Mouse (Mus musculus) midbrain, embryonic 11.5 days (tissue): ENCODE measurements around the gene Podn. TPM values are rescaled to one million over a fixed set of nuclear protein-coding genes. Genes with fewer than 3 reads are reported as not detected.

Source experiments
- ATAC-seq: fragments of 200-750 bp; cut with Nextera tagmentation; 2 replicates; pipeline ENCODE4 v1.8.0; 2017; ENCODE audit warnings: moderate TSS enrichment, moderate library complexity; ENCODE audit not compliant: low FRiP score
- DNase-seq: peaks from one replicate; pipeline ENCODE4 v3.0.0; 2015; ENCODE audit warnings: low spot score; ENCODE audit errors: missing footprints
- H3K27ac ChIP-seq: fragments of 300-500 bp; sonication (generic); 2 replicates; pipeline ENCODE4 v1.5.1; 2014; ENCODE audit warnings: low read depth, low read length
- H3K27me3 ChIP-seq: fragments of 300-500 bp; sonication (generic); 2 replicates; pipeline ENCODE4 v1.6.1; 2014; ENCODE audit warnings: mild to moderate bottlenecking, low read length, moderate library complexity, mixed read lengths; ENCODE audit not compliant: control insufficient read depth, insufficient read depth
- H3K36me3 ChIP-seq: fragments of 300-500 bp; sonication (generic); 2 replicates; pipeline ENCODE4 v1.6.1; 2014; ENCODE audit warnings: mild to moderate bottlenecking, low read length, moderate library complexity, mixed read lengths; ENCODE audit not compliant: control insufficient read depth, insufficient read depth
- H3K4me1 ChIP-seq: fragments of 300-500 bp; sonication (generic); 2 replicates; pipeline ENCODE4 v1.6.1; 2014; ENCODE audit warnings: low read length; ENCODE audit not compliant: control insufficient read depth, insufficient read depth
- H3K4me2 ChIP-seq: fragments of 300-500 bp; sonication (generic); 2 replicates; pipeline ENCODE4 v1.6.1; 2014; ENCODE audit warnings: mild to moderate bottlenecking, moderate library complexity
- H3K4me3 ChIP-seq: fragments of 300-500 bp; sonication (generic); 2 replicates; pipeline ENCODE4 v1.5.1; 2014; ENCODE audit warnings: low read depth, low read length
- H3K9ac ChIP-seq: fragments of 300-500 bp; sonication (generic); 2 replicates; pipeline ENCODE4 v1.6.1; 2014; ENCODE audit warnings: low read length
- H3K9me3 ChIP-seq: fragments of 300-500 bp; sonication (generic); 2 replicates; pipeline ENCODE4 v1.6.1; 2016; ENCODE audit warnings: low read length; ENCODE audit not compliant: control insufficient read depth
- WGBS: fragments of 180-500 bp; shearing (Covaris S2); extraction: QIAGEN DNeasy Blood & Tissue Kit; methylation state at CpG from one replicate; pipeline ENCODE4 v1.1.7; 2014; 5-methylcytosine and 5-hydroxymethylcytosine counted together
- polyA plus RNA-seq: library from polyadenylated mRNA; unstranded; fragments of >200 nt; fragmentation: Nextera tagmentation; extraction: Ambion mirVana; gene quantifications from 2 replicates; pipeline ENCODE4 v1.2.1, GENCODE M21; 2014

Podn gene
- polyA plus RNA-seq, 1 experiment from 2014 or later, result 0.45 TPM

GRCm38 (mm10) chr4:108071235-108071901 lies 24.9 kb downstream of the Podn start:
- Histone ChIP-seq H3K4me3 (peak overlapping the region; percentile 50), H3K27ac (no peak overlapping the region)
- 3% methylated on average over 26 of the region's 26 CpGs for WGBS

GRCm38 (mm10) chr4:108070723-108071122 lies 25.5 kb downstream of the Podn start:
- Histone ChIP-seq H3K27ac (no peak overlapping the region), H3K4me1 (peaks cover 6% of the 10 kb centered on the region), H3K27me3 (no peaks in the 10 kb centered on the region), H3K36me3 (no peaks in the 10 kb centered on the region), H3K9ac (peak overlapping the region; percentile 71), H3K4me3 (peak overlapping the region; percentile 50), H3K4me2 (peak overlapping the region; percentile 81), H3K9me3 (no peaks in the 10 kb centered on the region)
- DNase-seq (peak; percentile 90), ATAC-seq (no peak)
- 11% methylated on average over 8 of the region's 8 CpGs for WGBS

More at GRCm38 (mm10) chr4:108071235-108071901, 24.9 kb downstream of the Podn start:
- H3K4me2 ChIP-seq, result peak overlapping the region; percentile 81
- H3K27me3 ChIP-seq, result no peaks in the 10 kb centered on the region
- H3K9me3 ChIP-seq, result no peaks in the 10 kb centered on the region
- H3K9ac ChIP-seq, result peak overlapping the region; percentile 71
- DNase-seq (peak; percentile 99), ATAC-seq (peak; percentile 95)
- peaks cover 6% of the 10 kb centered on the region for H3K4me1 ChIP-seq
- H3K36me3 ChIP-seq, result no peaks in the 10 kb centered on the region

GRCm38 (mm10) chr4:108070286-108070685 lies 26.0 kb downstream of the Podn start:
- H3K27ac ChIP-seq, result no peak overlapping the region
- ATAC-seq, result no peak
- DNase-seq, result no peak
- peak overlapping the region; percentile 50 for H3K4me3 ChIP-seq
- H3K9me3 ChIP-seq, result no peaks in the 10 kb centered on the region
- H3K36me3 ChIP-seq, result no peaks in the 10 kb centered on the region
- H3K27me3 ChIP-seq, result no peaks in the 10 kb centered on the region
- H3K4me2 ChIP-seq, result peak overlapping the region; percentile 81
- WGBS, result 73% methylated on average over 4 of the region's 4 CpGs
- peaks cover 6% of the 10 kb centered on the region for H3K4me1 ChIP-seq
- H3K9ac ChIP-seq, result peak overlapping the region; percentile 71

GRCm38 (mm10) chr4:108068081-108068480 lies 28.2 kb downstream of the Podn start:
- Histone ChIP-seq H3K9me3 (no peaks in the 10 kb centered on the region), H3K4me2 (no peak overlapping the region), H3K27me3 (no peaks in the 10 kb centered on the region), H3K36me3 (no peaks in the 10 kb centered on the region; the same call in 1 of the 2 replicates), H3K9ac (no peak overlapping the region), H3K27ac (no peak overlapping the region), H3K4me1 (peaks cover 6% of the 10 kb centered on the region), H3K4me3 (no peak overlapping the region)
- no peak for DNase-seq
- 91% methylated on average over 2 of the region's 2 CpGs for WGBS
- ATAC-seq, result no peak

DNA sequence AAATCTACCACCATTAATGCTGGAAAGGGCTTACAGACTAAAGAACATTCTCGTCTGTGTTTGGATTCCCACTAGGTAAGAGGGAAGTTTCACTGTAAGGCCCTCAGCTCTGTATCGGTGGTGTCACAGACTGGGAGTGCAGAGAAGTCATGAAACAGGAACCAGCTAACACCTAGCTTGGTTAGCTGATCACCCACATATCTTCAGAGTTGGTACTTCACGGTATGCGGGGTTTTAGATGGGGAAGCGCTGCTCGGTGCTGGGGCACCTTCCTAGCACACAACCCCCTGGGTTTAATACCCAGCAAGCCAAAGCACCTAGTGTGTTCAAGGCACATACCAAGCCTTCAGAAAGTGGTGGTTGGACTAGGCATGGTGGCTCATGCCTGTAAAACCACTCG lies 29.0 kb downstream of the Podn start:
- H3K4me3 ChIP-seq, result no peak overlapping the region
- DNase-seq (no peak), ATAC-seq (no peak)
- no peak overlapping the region for H3K9ac ChIP-seq
- no peaks in the 10 kb centered on the region for H3K9me3 ChIP-seq
- no peak overlapping the region for H3K4me2 ChIP-seq
- H3K4me1 ChIP-seq, result peaks cover 6% of the 10 kb centered on the region
- no peaks in the 10 kb centered on the region for H3K27me3 ChIP-seq
- no peaks in the 10 kb centered on the region; the same call in 1 of the 2 replicates for H3K36me3 ChIP-seq
- H3K27ac ChIP-seq, result no peak overlapping the region
- WGBS, result 91% methylated on average over 7 of the region's 7 CpGs

DNA sequence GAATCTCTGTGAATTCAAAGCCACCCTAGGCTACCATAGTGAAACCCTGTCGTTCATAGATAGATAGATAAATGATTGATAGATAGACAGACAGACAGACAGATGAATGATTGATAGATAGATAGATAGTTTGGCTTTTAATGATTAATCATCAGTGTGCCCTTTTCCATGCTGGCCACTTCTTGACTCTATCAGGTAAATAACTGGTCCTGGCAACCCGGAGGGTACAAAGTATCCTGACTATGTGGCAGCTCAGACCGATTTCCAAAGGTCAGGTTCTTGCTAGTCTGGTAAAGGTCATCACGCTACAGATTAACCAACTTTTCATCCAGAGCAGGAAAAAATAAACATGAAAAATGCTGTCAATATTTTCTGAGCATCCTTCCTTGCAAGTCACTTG lies 29.7 kb downstream of the Podn start:
- Histone ChIP-seq H3K36me3 (no peaks in the 10 kb centered on the region; the same call in 1 of the 2 replicates), H3K9ac (no peak overlapping the region), H3K27me3 (no peaks in the 10 kb centered on the region), H3K4me3 (no peak overlapping the region), H3K4me1 (peaks cover 6% of the 10 kb centered on the region), H3K9me3 (no peaks in the 10 kb centered on the region), H3K4me2 (no peak overlapping the region), H3K27ac (no peak overlapping the region)
- no peak for ATAC-seq
- 89% methylated on average over 4 of the region's 4 CpGs for WGBS
- no peak for DNase-seq

DNA sequence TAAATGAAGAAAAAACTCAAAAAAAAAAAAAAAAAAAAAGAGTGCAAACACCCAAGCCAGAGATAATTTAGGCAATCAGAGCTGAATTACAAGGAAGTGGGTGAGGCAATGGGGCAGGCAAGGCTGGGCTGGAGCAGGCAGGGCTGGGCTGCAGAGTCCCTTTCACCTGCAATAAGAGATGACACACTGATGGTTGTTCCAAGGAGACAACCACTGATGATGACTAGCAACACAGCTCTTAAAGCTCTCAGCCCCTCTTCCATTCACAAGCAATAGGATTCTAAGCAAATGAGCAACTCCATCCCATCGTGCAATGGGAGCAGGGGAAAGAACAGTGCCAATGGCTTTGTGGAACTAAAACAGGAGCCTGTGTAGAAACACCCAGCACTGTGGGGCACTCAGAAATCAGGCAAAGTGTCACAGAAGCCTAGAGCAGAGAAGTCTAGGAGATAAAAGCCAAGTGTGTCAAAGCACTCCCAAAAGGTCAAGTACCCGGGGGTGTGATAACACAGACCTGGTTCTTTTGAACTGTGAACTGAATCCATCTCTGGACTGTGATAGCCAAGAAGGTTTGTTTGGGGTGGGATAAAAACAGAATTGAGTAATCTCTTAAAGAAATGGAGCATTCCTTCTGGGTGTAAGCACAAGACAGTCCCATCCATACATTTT lies 30.9 kb downstream of the Podn start:
- Histone ChIP-seq H3K36me3 (no peaks in the 10 kb centered on the region; the same call in 1 of the 2 replicates), H3K27ac (no peak overlapping the region)
- no peak for ATAC-seq

GRCm38 (mm10) chr4:108063616-108064015 lies 32.6 kb downstream of the Podn start:
- Histone ChIP-seq H3K9ac (no peak overlapping the region), H3K4me3 (no peak overlapping the region), H3K27me3 (no peaks in the 10 kb centered on the region), H3K9me3 (no peaks in the 10 kb centered on the region), H3K27ac (no peak overlapping the region), H3K4me2 (no peak overlapping the region), H3K4me1 (no peaks in the 10 kb centered on the region), H3K36me3 (no peaks in the 10 kb centered on the region; the same call in 1 of the 2 replicates)
- DNase-seq (no peak), ATAC-seq (no peak)
- WGBS, result 89% methylated on average over 6 of the region's 6 CpGs

More for the DNA sequence above, 30.9 kb downstream of the Podn start:
- H3K27me3 ChIP-seq, result no peaks in the 10 kb centered on the region
- no peak overlapping the region for H3K9ac ChIP-seq
- 88% methylated on average over 2 of the region's 2 CpGs for WGBS
- no peaks in the 10 kb centered on the region for H3K9me3 ChIP-seq
- no peak for DNase-seq
- no peak overlapping the region for H3K4me3 ChIP-seq
- no peak overlapping the region for H3K4me2 ChIP-seq
- peaks cover 1% of the 10 kb centered on the region for H3K4me1 ChIP-seq

GRCm38 (mm10) chr4:108062524-108062923 lies 33.7 kb downstream of the Podn start:
- WGBS, result 94% methylated on average over 5 of the region's 5 CpGs
- H3K27me3 ChIP-seq, result no peaks in the 10 kb centered on the region
- H3K4me1 ChIP-seq, result no peaks in the 10 kb centered on the region
- no peaks in the 10 kb centered on the region; the same call in 1 of the 2 replicates for H3K36me3 ChIP-seq
- no peak overlapping the region for H3K4me3 ChIP-seq
- H3K27ac ChIP-seq, result no peak overlapping the region
- no peaks in the 10 kb centered on the region for H3K9me3 ChIP-seq
- no peak overlapping the region for H3K4me2 ChIP-seq
- ATAC-seq (no peak), DNase-seq (no peak)
- H3K9ac ChIP-seq, result no peak overlapping the region
